Mouse (Mus musculus): Measurements from ENCODE around the gene Olfr92. TPM values are rescaled to one million over a fixed set of nuclear protein-coding genes. Genes with fewer than 3 reads are reported as not detected.
A peak's percentile ranks its signal among the peaks of the same experiment; 100 is the strongest.
"Not testable (repeated sequence)": the region's sequence is repeated elsewhere in the genome, so short reads cannot be mapped to it uniquely, and the experiment has no call there.

The Olfr92 gene
- polyA plus RNA-seq (2014; fragmentation: Nextera tagmentation; extraction: Ambion mirVana), result not detected in 2 replicates

DNA sequence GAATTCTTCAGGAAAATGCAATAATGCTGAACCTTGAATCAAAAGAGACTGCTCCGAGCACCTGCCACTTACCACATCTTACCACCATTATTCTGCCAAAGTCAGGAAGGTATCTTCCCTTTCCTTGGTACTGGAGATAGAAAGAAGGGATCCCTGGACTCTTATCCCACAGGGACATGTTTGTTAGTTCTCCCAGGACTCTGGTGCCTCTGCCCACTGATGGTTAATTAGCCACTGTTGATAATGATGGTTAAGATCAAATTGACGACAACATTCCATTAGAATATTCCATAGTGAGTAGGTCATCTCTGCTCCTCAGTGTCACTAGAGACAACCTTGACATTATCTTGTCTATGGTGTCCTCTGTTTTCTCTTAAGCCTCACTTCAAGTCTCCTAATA, at the start of gene Olfr92:
Olfr92 (minus strand) TSS at position 101 of the 400 bp plus-strand sequence.
- Histone ChIP-seq H3K4me2 (ENCODE audit: low read length) (no peak within 1 kb of the TSS), H3K36me3 (ENCODE audit: control insufficient read depth, insufficient read depth, low read length) (no peaks in the 10 kb centered on the region), H3K27ac (ENCODE audit: low read depth, low read length) (no peak within 1 kb of the TSS), H3K4me1 (ENCODE audit: control insufficient read depth, insufficient read depth, low read length) (no peaks in the 10 kb centered on the region), H3K4me3 (ENCODE audit: low read depth, low read length) (no peak within 1 kb of the TSS), H3K27me3 (replicated peaks; ENCODE audit: control insufficient read depth, insufficient read depth, low read length) (no peaks in the 10 kb centered on the region), H3K9ac (ENCODE audit: low read length) (no peak within 1 kb of the TSS), H3K9me3 (replicated peaks; ENCODE audit: control insufficient read depth, low read length) (no peaks in the 10 kb centered on the region)
- no peak for ATAC-seq
- WGBS, result 85% methylated on average over 2 of the region's 2 CpGs
- DNase-seq (ENCODE audit: low spot score), result no peak

DNA sequence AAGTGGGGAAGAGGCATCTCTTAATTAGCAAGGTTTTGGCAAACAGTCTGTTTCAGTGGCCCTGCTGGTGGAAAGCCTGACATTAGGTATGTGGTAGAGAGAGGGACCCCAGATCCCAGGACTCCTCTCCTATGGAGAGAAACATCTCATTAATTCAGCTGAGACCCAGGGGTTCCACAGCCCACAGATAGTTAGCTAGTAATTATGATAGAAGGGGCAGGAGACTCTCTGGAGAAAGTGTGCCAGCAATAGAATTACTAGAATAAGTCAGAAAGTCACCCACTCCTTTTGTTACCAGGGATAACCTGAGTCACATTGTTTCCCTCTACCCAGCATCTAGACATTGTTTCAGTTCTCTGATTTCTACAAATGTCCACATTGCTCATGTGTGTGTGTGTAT, 41.5 kb upstream of the Olfr92 start, which contains the start of gene Olfr93:
Olfr93 (minus strand) TSS at position 101 of the 400 bp plus-strand sequence.
- H3K27me3 ChIP-seq (replicated peaks; ENCODE audit: control insufficient read depth, insufficient read depth, low read length), result no peaks in the 10 kb centered on the region
- ATAC-seq, result no peak
- H3K36me3 ChIP-seq (ENCODE audit: control insufficient read depth, insufficient read depth, low read length), result no peaks in the 10 kb centered on the region
- no peaks in the 10 kb centered on the region for H3K9me3 ChIP-seq (replicated peaks; ENCODE audit: control insufficient read depth, low read length)
- DNase-seq (ENCODE audit: low spot score), result no peak
- no peak within 1 kb of the TSS for H3K4me3 ChIP-seq (ENCODE audit: low read depth, low read length)
- H3K4me1 ChIP-seq (ENCODE audit: control insufficient read depth, insufficient read depth, low read length), result no peaks in the 10 kb centered on the region
- H3K4me2 ChIP-seq (ENCODE audit: low read length), result no peak within 1 kb of the TSS
- no peak within 1 kb of the TSS for H3K27ac ChIP-seq (ENCODE audit: low read depth, low read length)
- H3K9ac ChIP-seq (ENCODE audit: low read length), result no peak within 1 kb of the TSS

DNA sequence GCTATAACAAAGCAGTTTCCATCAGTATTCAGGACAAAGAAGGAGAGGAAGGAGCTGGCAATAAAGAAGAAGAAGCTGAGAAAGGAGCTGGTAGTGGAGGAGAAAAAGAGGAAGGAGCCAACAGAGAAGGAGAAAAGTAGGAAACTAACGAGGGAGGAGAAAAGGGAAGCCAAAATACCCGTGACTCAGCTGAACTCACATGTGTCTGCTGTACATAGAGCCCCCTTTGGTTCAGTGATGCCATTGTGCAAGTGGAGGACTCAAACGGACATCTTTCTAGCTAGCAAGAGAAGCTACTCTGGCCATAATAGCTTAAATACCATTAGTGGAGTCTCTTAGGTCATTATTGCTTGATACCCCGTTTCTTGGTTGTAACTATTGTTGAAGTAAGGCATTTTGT, 11.5 kb upstream of the Olfr92 start:
- ATAC-seq; H3K27me3 ChIP-seq (replicated peaks; ENCODE audit: control insufficient read depth, insufficient read depth, low read length); H3K27ac ChIP-seq (ENCODE audit: low read depth, low read length); H3K36me3 ChIP-seq (ENCODE audit: control insufficient read depth, insufficient read depth, low read length); DNase-seq (ENCODE audit: low spot score); H3K9ac ChIP-seq (ENCODE audit: low read length); H3K9me3 ChIP-seq (replicated peaks; ENCODE audit: control insufficient read depth, low read length); H3K4me2 ChIP-seq (ENCODE audit: low read length); H3K4me3 ChIP-seq (ENCODE audit: low read depth, low read length); H3K4me1 ChIP-seq (ENCODE audit: control insufficient read depth, insufficient read depth, low read length): not testable (repeated sequence)
- 62% methylated on average over 4 of the region's 4 CpGs for WGBS

DNA sequence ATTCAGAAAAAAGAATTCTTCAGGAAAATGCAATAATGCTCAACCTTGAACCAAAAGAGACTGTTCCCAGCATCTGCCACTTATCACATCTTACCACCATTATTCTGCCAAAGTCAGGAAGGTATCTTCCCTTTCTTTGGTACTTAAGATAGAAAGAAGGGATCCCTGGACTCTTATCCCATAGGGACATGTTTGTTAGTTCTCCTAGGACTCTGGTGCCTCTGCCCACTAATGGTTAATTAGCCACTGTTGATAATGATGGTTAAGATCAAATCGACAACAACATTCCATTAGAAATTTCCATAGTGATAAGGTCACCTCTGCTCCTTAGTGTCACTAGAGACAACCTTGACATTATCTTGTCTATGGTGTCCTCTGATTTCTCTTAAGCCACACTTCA, 21.7 kb downstream of the Olfr92 start, which contains the start of gene Olfr91:
Olfr91 (minus strand) TSS at position 101 of the 400 bp plus-strand sequence.
- H3K9me3 ChIP-seq (replicated peaks; ENCODE audit: control insufficient read depth, low read length), result no peaks in the 10 kb centered on the region
- no peaks in the 10 kb centered on the region for H3K4me1 ChIP-seq (ENCODE audit: control insufficient read depth, insufficient read depth, low read length)
- no peaks in the 10 kb centered on the region for H3K36me3 ChIP-seq (ENCODE audit: control insufficient read depth, insufficient read depth, low read length)
- no peak for ATAC-seq
- no peak within 1 kb of the TSS for H3K4me2 ChIP-seq (ENCODE audit: low read length)
- H3K27me3 ChIP-seq (replicated peaks; ENCODE audit: control insufficient read depth, insufficient read depth, low read length), result no peaks in the 10 kb centered on the region
- H3K27ac ChIP-seq (ENCODE audit: low read depth, low read length), result no peak within 1 kb of the TSS
- H3K9ac ChIP-seq (ENCODE audit: low read length), result no peak within 1 kb of the TSS
- DNase-seq (ENCODE audit: low spot score), result no peak
- 93% methylated on average over 1 of the region's 1 CpGs for WGBS
- no peak within 1 kb of the TSS for H3K4me3 ChIP-seq (ENCODE audit: low read depth, low read length)

DNA sequence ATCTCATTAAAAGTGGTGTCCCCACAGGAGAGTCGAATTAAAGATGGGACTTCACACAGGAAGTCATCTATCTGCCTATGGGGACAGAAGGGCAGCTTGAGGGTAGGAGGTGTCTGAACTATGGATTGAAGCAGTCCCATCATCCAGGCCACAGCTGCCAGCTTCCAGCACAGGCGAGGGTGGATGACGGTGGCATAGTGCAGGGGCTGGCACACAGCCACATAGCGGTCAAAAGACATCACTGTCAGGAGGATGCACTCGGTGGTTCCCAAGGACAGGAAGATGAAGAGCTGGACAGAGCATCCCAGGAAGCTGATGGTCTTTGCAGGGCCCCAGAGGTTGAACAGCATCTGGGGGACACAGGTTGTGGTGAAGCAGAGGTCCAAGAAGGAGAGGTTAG, 26.6 kb downstream of the Olfr92 start:
- ATAC-seq, result no peak
- no peaks in the 10 kb centered on the region for H3K36me3 ChIP-seq (ENCODE audit: control insufficient read depth, insufficient read depth, low read length)
- H3K9me3 ChIP-seq (replicated peaks; ENCODE audit: control insufficient read depth, low read length), result no peaks in the 10 kb centered on the region
- no peaks in the 10 kb centered on the region for H3K4me1 ChIP-seq (ENCODE audit: control insufficient read depth, insufficient read depth, low read length)
- H3K9ac ChIP-seq (ENCODE audit: low read length), result no peak overlapping the region
- no peak overlapping the region for H3K27ac ChIP-seq (ENCODE audit: low read depth, low read length)
- H3K27me3 ChIP-seq (replicated peaks; ENCODE audit: control insufficient read depth, insufficient read depth, low read length), result no peaks in the 10 kb centered on the region
- no peak overlapping the region for H3K4me2 ChIP-seq (ENCODE audit: low read length)
- no peak for DNase-seq (ENCODE audit: low spot score)
- no peak overlapping the region for H3K4me3 ChIP-seq (ENCODE audit: low read depth, low read length)
- 84% methylated on average over 5 of the region's 5 CpGs for WGBS

DNA sequence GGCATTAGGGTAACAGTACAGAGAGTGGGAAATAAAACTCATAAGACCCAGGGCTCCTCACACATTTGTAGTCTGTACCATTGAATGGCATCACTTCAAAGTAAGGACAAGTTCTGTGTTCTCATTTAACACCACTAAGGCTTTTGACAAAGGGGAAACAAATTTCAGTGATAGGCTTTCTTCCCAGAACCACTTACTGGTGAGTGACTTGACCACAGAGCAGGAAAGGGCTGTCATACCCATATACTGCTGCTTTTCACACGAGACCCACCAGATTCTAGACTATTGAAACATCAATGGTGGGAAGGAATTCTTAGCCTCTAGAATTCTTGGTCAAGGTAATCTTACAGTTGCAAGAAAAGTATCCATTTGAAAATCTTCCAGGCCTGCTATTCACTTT, 27.7 kb downstream of the Olfr92 start:
- Histone ChIP-seq H3K27me3 (replicated peaks; ENCODE audit: control insufficient read depth, insufficient read depth, low read length) (no peaks in the 10 kb centered on the region), H3K36me3 (ENCODE audit: control insufficient read depth, insufficient read depth, low read length) (no peaks in the 10 kb centered on the region), H3K4me1 (ENCODE audit: control insufficient read depth, insufficient read depth, low read length) (no peaks in the 10 kb centered on the region), H3K9me3 (replicated peaks; ENCODE audit: control insufficient read depth, low read length) (no peaks in the 10 kb centered on the region), H3K27ac (ENCODE audit: low read depth, low read length) (no peak overlapping the region), H3K9ac (ENCODE audit: low read length) (no peak overlapping the region), H3K4me2 (ENCODE audit: low read length) (no peak overlapping the region), H3K4me3 (ENCODE audit: low read depth, low read length) (no peak overlapping the region)
- 71% methylated on average over 1 of the region's 1 CpGs for WGBS
- no peak for DNase-seq (ENCODE audit: low spot score)
- ATAC-seq, result no peak

DNA sequence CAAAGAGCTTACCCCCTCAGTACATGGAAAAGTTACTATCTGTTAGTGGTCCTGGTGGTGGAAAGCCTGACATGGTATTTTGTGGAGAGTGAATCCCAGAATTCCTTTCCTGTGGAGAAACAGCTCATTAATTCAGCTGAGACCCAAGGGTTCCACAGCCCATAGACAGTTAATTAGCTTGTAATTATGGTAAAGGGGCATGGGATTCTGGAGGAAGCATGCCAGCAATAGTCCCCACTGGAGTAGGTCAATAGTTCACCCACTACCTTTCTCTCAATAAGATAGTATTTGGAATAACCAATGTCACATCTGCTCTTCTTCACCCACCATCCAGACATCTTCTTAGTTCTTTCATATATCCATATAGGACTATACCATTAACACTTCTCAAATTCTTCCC, 31.5 kb downstream of the Olfr92 start, which contains the start of gene Olfr90:
Olfr90 (minus strand) TSS at position 101 of the 400 bp plus-strand sequence.
- H3K4me1 ChIP-seq (ENCODE audit: control insufficient read depth, insufficient read depth, low read length), result no peaks in the 10 kb centered on the region
- DNase-seq (ENCODE audit: low spot score) (no peak), ATAC-seq (no peak)
- H3K9me3 ChIP-seq (replicated peaks; ENCODE audit: control insufficient read depth, low read length), result no peaks in the 10 kb centered on the region
- no peaks in the 10 kb centered on the region for H3K36me3 ChIP-seq (ENCODE audit: control insufficient read depth, insufficient read depth, low read length)
- H3K4me2 ChIP-seq (ENCODE audit: low read length), result no peak within 1 kb of the TSS
- H3K4me3 ChIP-seq (ENCODE audit: low read depth, low read length), result no peak within 1 kb of the TSS
- H3K9ac ChIP-seq (ENCODE audit: low read length), result no peak within 1 kb of the TSS
- no peaks in the 10 kb centered on the region for H3K27me3 ChIP-seq (replicated peaks; ENCODE audit: control insufficient read depth, insufficient read depth, low read length)
- no peak within 1 kb of the TSS for H3K27ac ChIP-seq (ENCODE audit: low read depth, low read length)

DNA sequence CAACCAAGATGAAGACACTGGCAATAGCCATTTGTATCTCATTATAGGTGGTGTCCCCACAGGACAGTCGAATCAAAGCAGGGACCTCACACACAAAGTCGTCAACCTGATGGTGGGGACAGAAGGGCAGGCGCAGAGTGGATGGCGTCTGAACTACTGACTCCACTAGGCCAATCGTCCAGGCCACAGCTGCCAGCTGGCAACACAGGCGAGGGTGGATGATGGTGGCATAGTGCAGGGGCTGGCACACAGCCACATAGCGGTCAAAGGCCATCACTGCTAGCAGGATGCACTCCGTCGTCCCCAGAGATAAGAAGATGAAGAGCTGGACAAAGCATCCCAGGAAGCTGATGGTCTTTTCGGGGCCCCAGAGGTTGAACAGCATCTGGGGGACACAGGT, 34.3 kb downstream of the Olfr92 start:
- DNase-seq (ENCODE audit: low spot score), result no peak
- no peaks in the 10 kb centered on the region for H3K36me3 ChIP-seq (ENCODE audit: control insufficient read depth, insufficient read depth, low read length)
- H3K4me1 ChIP-seq (ENCODE audit: control insufficient read depth, insufficient read depth, low read length), result no peaks in the 10 kb centered on the region
- WGBS, result 83% methylated on average over 10 of the region's 10 CpGs
- H3K9me3 ChIP-seq (replicated peaks; ENCODE audit: control insufficient read depth, low read length), result no peaks in the 10 kb centered on the region
- no peak overlapping the region for H3K4me3 ChIP-seq (ENCODE audit: low read depth, low read length)
- H3K27me3 ChIP-seq (replicated peaks; ENCODE audit: control insufficient read depth, insufficient read depth, low read length), result no peaks in the 10 kb centered on the region
- ATAC-seq, result no peak
- no peak overlapping the region for H3K4me2 ChIP-seq (ENCODE audit: low read length)
- no peak overlapping the region for H3K9ac ChIP-seq (ENCODE audit: low read length)
- H3K27ac ChIP-seq (ENCODE audit: low read depth, low read length), result no peak overlapping the region

DNA sequence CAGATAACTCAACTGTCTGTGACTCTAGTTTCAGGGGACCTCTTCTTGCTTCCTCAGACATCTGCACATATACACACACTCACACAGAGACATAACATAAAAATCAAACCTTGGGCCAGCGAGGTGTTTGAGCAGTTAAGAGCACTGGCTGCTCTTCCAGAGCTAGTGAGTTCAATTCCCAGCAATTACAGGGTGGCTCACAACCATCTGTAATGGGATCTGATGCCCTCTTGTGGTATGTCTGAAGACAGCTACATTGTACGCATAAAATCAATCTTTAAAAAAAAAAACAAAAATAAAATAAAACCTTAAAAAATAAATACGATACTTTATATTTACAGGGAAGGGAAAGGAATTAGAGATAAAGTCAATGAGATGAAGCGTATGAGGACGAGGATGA, 35.3 kb downstream of the Olfr92 start:
- no peaks in the 10 kb centered on the region for H3K36me3 ChIP-seq (ENCODE audit: control insufficient read depth, insufficient read depth, low read length)
- H3K4me3 ChIP-seq (ENCODE audit: low read depth, low read length), result no peak overlapping the region
- H3K27ac ChIP-seq (ENCODE audit: low read depth, low read length), result no peak overlapping the region
- WGBS, result 67% methylated on average over 5 of the region's 5 CpGs
- H3K9ac ChIP-seq (ENCODE audit: low read length), result no peak overlapping the region
- H3K9me3 ChIP-seq (replicated peaks; ENCODE audit: control insufficient read depth, low read length), result no peaks in the 10 kb centered on the region
- ATAC-seq (no peak), DNase-seq (ENCODE audit: low spot score) (peak; percentile 19)
- H3K4me2 ChIP-seq (ENCODE audit: low read length), result no peak overlapping the region
- no peaks in the 10 kb centered on the region for H3K27me3 ChIP-seq (replicated peaks; ENCODE audit: control insufficient read depth, insufficient read depth, low read length)
- H3K4me1 ChIP-seq (ENCODE audit: control insufficient read depth, insufficient read depth, low read length), result no peaks in the 10 kb centered on the region
